Mouse (Mus musculus): Measurements from ENCODE around the gene Agap2.

DNA sequence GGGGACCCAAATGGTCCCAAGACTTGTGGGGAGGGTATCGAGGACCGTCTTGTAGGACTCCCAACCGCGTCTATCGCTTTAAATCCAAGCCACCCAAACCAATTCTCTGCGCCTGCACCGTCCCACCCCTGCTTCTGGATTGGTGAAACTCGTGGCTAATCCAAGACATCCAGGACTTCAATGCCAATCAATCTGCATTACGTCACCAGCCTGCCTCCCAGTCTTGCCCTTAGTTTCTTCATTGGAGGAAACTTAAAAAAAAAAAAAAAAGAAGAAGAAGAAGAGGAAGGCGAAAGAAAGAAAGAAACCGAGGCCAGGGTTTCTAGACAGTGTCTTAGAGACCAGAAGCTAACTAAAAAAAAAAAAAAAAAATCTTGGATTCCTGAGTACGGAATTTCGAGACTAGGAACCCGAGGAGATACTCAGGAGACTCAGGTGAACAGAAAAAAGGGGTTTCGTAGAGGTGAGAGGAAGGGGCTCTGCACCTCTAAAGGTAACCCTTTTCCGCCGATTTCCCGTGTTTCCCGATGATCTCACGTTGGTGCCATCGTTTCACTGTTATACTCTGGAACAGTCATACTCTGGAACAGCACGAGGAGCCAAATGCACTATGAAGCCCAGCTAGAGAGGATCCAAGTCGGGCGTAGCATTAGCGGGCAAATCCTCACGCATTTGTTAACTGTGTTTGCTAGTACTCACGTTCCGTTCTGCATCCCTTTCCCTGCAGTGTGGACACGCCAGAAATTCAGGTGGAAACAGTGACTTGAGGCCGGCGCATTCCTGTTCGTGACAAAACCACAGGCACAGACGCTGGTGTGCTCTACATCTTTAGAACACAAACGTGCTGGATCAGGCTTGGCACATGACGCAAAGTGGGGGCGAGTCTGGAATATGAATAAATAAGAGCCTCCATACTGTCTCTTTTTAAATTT lies 4.6 kb upstream of the Agap2 start, which contains the start of gene Tspan31:
- TF ChIP-seq POLR2A (IDR thresholded peaks at IDR 0.05; ENCODE audit: insufficient read depth, low read length) (peak; percentile 58), CTCF (IDR thresholded peaks at IDR 0.05; ENCODE audit: low read depth, low read length) (no peak)

Measured in ES-Bruce4 (cell line).